Mouse (Mus musculus): ENCODE results near the gene Grb7. TPM values are rescaled to one million over a fixed set of nuclear protein-coding genes. Genes with fewer than 3 reads are reported as not detected.
A peak's percentile ranks its signal among the peaks of the same experiment; 100 is the strongest.

Grb7 gene
- polyA plus RNA-seq, 1 experiment from 2014 or later: 86.2 TPM

- Histone ChIP-seq H3K4me3 (ENCODE audit: low read length) (peak overlapping the region; percentile 98), H3K4me1 (ENCODE audit: insufficient read depth, low read length) (peaks cover 70% of the 10 kb centered on the region), H3K27ac (ENCODE audit: low read length) (peak overlapping the region; percentile 28), H3K9me3 (ENCODE audit: low read length) (no peaks in the 10 kb centered on the region), H3K4me2 (replicated peaks; ENCODE audit: low read depth, low read length) (peak overlapping the region; percentile 82), H3K27me3 (ENCODE audit: insufficient read depth, low read length) (no peaks in the 10 kb centered on the region), H3K9ac (replicated peaks; ENCODE audit: low read length) (peak overlapping the region; percentile 97), H3K36me3 (ENCODE audit: insufficient read depth, low read length) (no peaks in the 10 kb centered on the region)
- no peak for ATAC-seq (ENCODE audit: low FRiP score, low TSS enrichment)
- WGBS: 9% methylated on average over 7 of the region's 7 CpGs
These were observed 32.5 kb upstream of the Grb7 start for GRCm38 (mm10) chr11:98413731-98414130.

GRCm38 (mm10) chr11:98414162-98414561 lies 32.0 kb upstream of the Grb7 start:
- 40% methylated on average over 2 of the region's 2 CpGs for WGBS
- Histone ChIP-seq H3K9ac (replicated peaks; ENCODE audit: low read length) (peak overlapping the region; percentile 97), H3K4me1 (ENCODE audit: insufficient read depth, low read length) (peaks cover 70% of the 10 kb centered on the region), H3K27me3 (ENCODE audit: insufficient read depth, low read length) (no peaks in the 10 kb centered on the region), H3K36me3 (ENCODE audit: insufficient read depth, low read length) (no peaks in the 10 kb centered on the region), H3K4me2 (replicated peaks; ENCODE audit: low read depth, low read length) (peak overlapping the region; percentile 82), H3K27ac (ENCODE audit: low read length) (no peak overlapping the region), H3K9me3 (ENCODE audit: low read length) (no peaks in the 10 kb centered on the region), H3K4me3 (ENCODE audit: low read length) (peak overlapping the region; percentile 98)
- no peak for ATAC-seq (ENCODE audit: low FRiP score, low TSS enrichment)

GRCm38 (mm10) chr11:98417074-98417473 lies 29.1 kb upstream of the Grb7 start:
- H3K27ac ChIP-seq (ENCODE audit: low read length): no peak overlapping the region
- no peak overlapping the region for H3K4me2 ChIP-seq (replicated peaks; ENCODE audit: low read depth, low read length)
- H3K9me3 ChIP-seq (ENCODE audit: low read length): no peaks in the 10 kb centered on the region
- WGBS: 84% methylated on average over 1 of the region's 1 CpGs
- H3K4me3 ChIP-seq (ENCODE audit: low read length): no peak overlapping the region
- H3K36me3 ChIP-seq (ENCODE audit: insufficient read depth, low read length): peaks cover 7% of the 10 kb centered on the region; the same call in 1 of the 2 replicates
- no peak overlapping the region for H3K9ac ChIP-seq (replicated peaks; ENCODE audit: low read length)
- no peak for ATAC-seq (ENCODE audit: low FRiP score, low TSS enrichment)
- H3K4me1 ChIP-seq (ENCODE audit: insufficient read depth, low read length): peaks cover 59% of the 10 kb centered on the region
- no peaks in the 10 kb centered on the region for H3K27me3 ChIP-seq (ENCODE audit: insufficient read depth, low read length)

GRCm38 (mm10) chr11:98418273-98418672 lies 27.9 kb upstream of the Grb7 start:
- H3K4me3 ChIP-seq (ENCODE audit: low read length): no peak overlapping the region
- H3K4me1 ChIP-seq (ENCODE audit: insufficient read depth, low read length): peaks cover 58% of the 10 kb centered on the region
- no peak overlapping the region for H3K9ac ChIP-seq (replicated peaks; ENCODE audit: low read length)
- H3K27ac ChIP-seq (ENCODE audit: low read length): no peak overlapping the region
- H3K27me3 ChIP-seq (ENCODE audit: insufficient read depth, low read length): no peaks in the 10 kb centered on the region
- peaks cover 16% of the 10 kb centered on the region for H3K36me3 ChIP-seq (ENCODE audit: insufficient read depth, low read length)
- no peak for ATAC-seq (ENCODE audit: low FRiP score, low TSS enrichment)
- H3K4me2 ChIP-seq (replicated peaks; ENCODE audit: low read depth, low read length): no peak overlapping the region
- H3K9me3 ChIP-seq (ENCODE audit: low read length): no peaks in the 10 kb centered on the region
- 71% methylated on average over 6 of the region's 6 CpGs for WGBS

- Histone ChIP-seq H3K4me3 (ENCODE audit: low read length) (no peak overlapping the region), H3K9ac (replicated peaks; ENCODE audit: low read length) (no peak overlapping the region), H3K9me3 (ENCODE audit: low read length) (no peaks in the 10 kb centered on the region), H3K36me3 (ENCODE audit: insufficient read depth, low read length) (peaks cover 22% of the 10 kb centered on the region), H3K27ac (ENCODE audit: low read length) (no peak overlapping the region), H3K27me3 (ENCODE audit: insufficient read depth, low read length) (no peaks in the 10 kb centered on the region), H3K4me2 (replicated peaks; ENCODE audit: low read depth, low read length) (no peak overlapping the region), H3K4me1 (ENCODE audit: insufficient read depth, low read length) (peaks cover 51% of the 10 kb centered on the region)
- WGBS: 72% methylated on average over 10 of the region's 10 CpGs
- ATAC-seq (ENCODE audit: low FRiP score, low TSS enrichment): no peak
These were observed 27.2 kb upstream of the Grb7 start for GRCm38 (mm10) chr11:98418939-98419547.

GRCm38 (mm10) chr11:98426592-98426991 lies 19.6 kb upstream of the Grb7 start:
- no peak overlapping the region for H3K4me2 ChIP-seq (replicated peaks; ENCODE audit: low read depth, low read length)
- no peaks in the 10 kb centered on the region for H3K27me3 ChIP-seq (ENCODE audit: insufficient read depth, low read length)
- no peaks in the 10 kb centered on the region for H3K9me3 ChIP-seq (ENCODE audit: low read length)
- no peaks in the 10 kb centered on the region for H3K4me1 ChIP-seq (ENCODE audit: insufficient read depth, low read length)
- H3K27ac ChIP-seq (ENCODE audit: low read length): no peak overlapping the region
- ATAC-seq (ENCODE audit: low FRiP score, low TSS enrichment): no peak
- 93% methylated on average over 7 of the region's 7 CpGs for WGBS
- H3K4me3 ChIP-seq (ENCODE audit: low read length): no peak overlapping the region
- no peak overlapping the region for H3K9ac ChIP-seq (replicated peaks; ENCODE audit: low read length)
- H3K36me3 ChIP-seq (ENCODE audit: insufficient read depth, low read length): peaks cover 73% of the 10 kb centered on the region

- ATAC-seq (ENCODE audit: low FRiP score, low TSS enrichment): no peak
These were observed 17.8 kb upstream of the Grb7 start for GRCm38 (mm10) chr11:98428436-98428835.

GRCm38 (mm10) chr11:98431743-98432502 lies 14.3 kb upstream of the Grb7 start:
- Histone ChIP-seq H3K36me3 (ENCODE audit: insufficient read depth, low read length) (peaks cover 87% of the 10 kb centered on the region), H3K9ac (replicated peaks; ENCODE audit: low read length) (no peak overlapping the region), H3K27me3 (ENCODE audit: insufficient read depth, low read length) (no peaks in the 10 kb centered on the region), H3K9me3 (ENCODE audit: low read length) (no peaks in the 10 kb centered on the region), H3K4me2 (replicated peaks; ENCODE audit: low read depth, low read length) (no peak overlapping the region), H3K4me1 (ENCODE audit: insufficient read depth, low read length) (no peaks in the 10 kb centered on the region), H3K27ac (ENCODE audit: low read length) (no peak overlapping the region), H3K4me3 (ENCODE audit: low read length) (no peak overlapping the region)
- no peak for ATAC-seq (ENCODE audit: low FRiP score, low TSS enrichment)
- WGBS: 79% methylated on average over 9 of the region's 9 CpGs

More at GRCm38 (mm10) chr11:98428436-98428835, 17.8 kb upstream of the Grb7 start:
- no peak overlapping the region for H3K9ac ChIP-seq (replicated peaks; ENCODE audit: low read length)
- H3K27ac ChIP-seq (ENCODE audit: low read length): no peak overlapping the region
- 88% methylated on average over 5 of the region's 5 CpGs for WGBS
- no peaks in the 10 kb centered on the region for H3K4me1 ChIP-seq (ENCODE audit: insufficient read depth, low read length)
- H3K9me3 ChIP-seq (ENCODE audit: low read length): no peaks in the 10 kb centered on the region
- H3K4me2 ChIP-seq (replicated peaks; ENCODE audit: low read depth, low read length): no peak overlapping the region
- H3K4me3 ChIP-seq (ENCODE audit: low read length): no peak overlapping the region
- H3K36me3 ChIP-seq (ENCODE audit: insufficient read depth, low read length): peaks cover 80% of the 10 kb centered on the region
- H3K27me3 ChIP-seq (ENCODE audit: insufficient read depth, low read length): no peaks in the 10 kb centered on the region

- 85% methylated on average over 9 of the region's 9 CpGs for WGBS
- no peak overlapping the region for H3K27ac ChIP-seq (ENCODE audit: low read length)
- no peaks in the 10 kb centered on the region for H3K9me3 ChIP-seq (ENCODE audit: low read length)
- peaks cover 4% of the 10 kb centered on the region for H3K4me1 ChIP-seq (ENCODE audit: insufficient read depth, low read length)
- H3K27me3 ChIP-seq (ENCODE audit: insufficient read depth, low read length): no peaks in the 10 kb centered on the region
- ATAC-seq (ENCODE audit: low FRiP score, low TSS enrichment): no peak
- no peak overlapping the region for H3K4me3 ChIP-seq (ENCODE audit: low read length)
- H3K4me2 ChIP-seq (replicated peaks; ENCODE audit: low read depth, low read length): no peak overlapping the region
- peaks cover 63% of the 10 kb centered on the region for H3K36me3 ChIP-seq (ENCODE audit: insufficient read depth, low read length)
- no peak overlapping the region for H3K9ac ChIP-seq (replicated peaks; ENCODE audit: low read length)
These were observed 10.5 kb upstream of the Grb7 start for GRCm38 (mm10) chr11:98435723-98436122.

- no peak overlapping the region for H3K27ac ChIP-seq (ENCODE audit: low read length)
- 78% methylated on average over 6 of the region's 6 CpGs for WGBS
- peaks cover 4% of the 10 kb centered on the region for H3K4me1 ChIP-seq (ENCODE audit: insufficient read depth, low read length)
- no peak overlapping the region for H3K9ac ChIP-seq (replicated peaks; ENCODE audit: low read length)
- no peak for ATAC-seq (ENCODE audit: low FRiP score, low TSS enrichment)
- H3K27me3 ChIP-seq (ENCODE audit: insufficient read depth, low read length): no peaks in the 10 kb centered on the region
- H3K9me3 ChIP-seq (ENCODE audit: low read length): no peaks in the 10 kb centered on the region; the same call in 1 of the 2 replicates
- H3K4me2 ChIP-seq (replicated peaks; ENCODE audit: low read depth, low read length): no peak overlapping the region
- peaks cover 48% of the 10 kb centered on the region for H3K36me3 ChIP-seq (ENCODE audit: insufficient read depth, low read length)
- H3K4me3 ChIP-seq (ENCODE audit: low read length): no peak overlapping the region
These were observed 8.8 kb upstream of the Grb7 start for GRCm38 (mm10) chr11:98437441-98437840.
